Mouse (Mus musculus) cerebellum, adult 2 months (tissue): ENCODE measurements around the gene Gm43720. TPM values are rescaled to one million over a fixed set of nuclear protein-coding genes. Genes with fewer than 3 reads are reported as not detected.

Source experiments
- DNase-seq, 2 experiments: peaks; one replicate each; pipeline ENCODE4 v3.0.0; 2021
- H3K27ac ChIP-seq: fragments of 200-500 bp; 2 replicates; pipeline ENCODE4 v1.5.1; 2012; ENCODE audit warnings: low read length, control low read depth, inconsistent platforms; ENCODE audit not compliant: insufficient read depth
- H3K27me3 ChIP-seq: fragments of 200-500 bp; 2 replicates; pipeline ENCODE4 v1.6.1; 2012; ENCODE audit warnings: inconsistent platforms, mild to moderate bottlenecking, low read length, moderate library complexity; ENCODE audit not compliant: control insufficient read depth, insufficient read depth
- H3K4me1 ChIP-seq: fragments of 200-500 bp; 2 replicates; pipeline ENCODE4 v1.6.1; 2011; ENCODE audit warnings: low read length; ENCODE audit not compliant: control insufficient read depth, insufficient read depth
- H3K4me3 ChIP-seq: fragments of 200-500 bp; replicated peaks from 2 replicates; pipeline ENCODE3; 2011; ENCODE audit warnings: mild to moderate bottlenecking, low read depth, low read length, control low read depth; ENCODE audit not compliant: insufficient read depth
- CTCF ChIP-seq: fragments of 200-500 bp; IDR thresholded peaks from 2 replicates; pipeline ENCODE4 v1.5.1; 2011; ENCODE audit warnings: low read depth, mild to moderate bottlenecking, control low read depth, low read length, moderate library complexity, borderline replicate concordance; ENCODE audit not compliant: insufficient read depth
- POLR2A ChIP-seq: fragments of 200-500 bp; IDR thresholded peaks from 2 replicates; pipeline ENCODE4 v1.6.1; 2011; ENCODE audit warnings: low read length, control low read depth, borderline replicate concordance; ENCODE audit not compliant: insufficient read depth
- WGBS: fragments of 180-500 bp; shearing (Covaris S2); methylation state at CpG from one replicate; pipeline ENCODE4 v1.1.7; 2018; 5-methylcytosine and 5-hydroxymethylcytosine counted together
- polyA plus RNA-seq: library from polyadenylated mRNA; depleted of rRNA; stranded (reverse); fragments of >200 nt; gene quantifications from 2 replicates; pipeline ENCODE4 v1.2.3, GENCODE M21; 2012

Gene Gm43720
- polyA plus RNA-seq, 1 experiment = 0.03 TPM

DNA sequence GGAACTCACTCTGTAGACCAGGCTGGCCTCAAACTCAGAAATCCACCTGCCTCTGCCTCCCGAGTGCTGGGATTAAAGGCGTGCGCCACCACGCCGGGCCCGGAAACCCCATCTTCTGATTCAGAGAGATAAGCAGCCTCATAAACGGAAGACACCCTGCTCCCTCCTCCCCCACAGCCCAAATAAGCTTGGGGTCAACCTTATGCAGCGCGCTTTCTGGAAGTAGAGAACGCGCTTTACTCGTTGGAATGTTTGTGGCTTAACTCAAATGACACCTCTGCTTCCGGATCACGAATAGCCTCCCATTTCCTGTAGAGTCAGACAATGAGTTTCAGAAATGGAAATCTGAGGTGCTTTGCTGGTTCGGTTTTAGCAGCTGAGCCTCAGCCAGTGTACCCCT is 1.1 kb upstream of the Gm43720 start:
- TF ChIP-seq CTCF (no peak), POLR2A (no peak)
- Histone ChIP-seq H3K4me1 (no peaks in the 10 kb centered on the region), H3K27me3 (no peaks in the 10 kb centered on the region), H3K4me3 (no peak overlapping the region), H3K27ac (no peak overlapping the region)
- 93% methylated on average over 15 of the region's 15 CpGs for WGBS
- no peak for DNase-seq

DNA sequence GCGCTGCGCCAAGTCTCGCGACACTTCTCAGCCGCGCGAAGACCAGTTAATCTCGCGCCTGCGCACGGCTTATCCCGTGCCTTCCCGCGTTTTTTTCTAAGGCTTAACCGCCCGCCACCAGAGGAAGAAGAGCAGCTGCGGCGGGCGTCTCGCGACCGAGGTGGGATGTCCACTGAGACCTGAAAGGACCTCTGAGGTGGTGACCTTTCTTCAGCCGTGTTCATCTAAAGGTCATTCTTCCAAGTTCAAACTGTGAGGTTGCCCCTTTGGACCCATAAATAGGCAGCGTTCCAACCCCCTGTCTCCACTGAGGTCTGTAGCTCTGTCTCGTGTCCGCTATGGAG is 639 bp upstream of the Gm43720 start:
- no peak for DNase-seq
- no peaks in the 10 kb centered on the region for H3K4me1 ChIP-seq
- WGBS = 23% methylated on average over 26 of the region's 26 CpGs
- H3K4me3 ChIP-seq = peak overlapping the region; percentile 29
- H3K27me3 ChIP-seq = no peaks in the 10 kb centered on the region
- TF ChIP-seq CTCF = no peak
- TF ChIP-seq POLR2A = no peak
- no peak overlapping the region for H3K27ac ChIP-seq

GRCm38 (mm10) chr5:138277994-138278393 is 1.8 kb downstream of the Gm43720 start:
- no peak overlapping the region for H3K4me3 ChIP-seq
- no peak for DNase-seq
- no peak overlapping the region for H3K27ac ChIP-seq
- no peaks in the 10 kb centered on the region for H3K4me1 ChIP-seq
- TF ChIP-seq POLR2A (no peak), CTCF (no peak)
- WGBS = 91% methylated on average over 7 of the region's 7 CpGs
- no peaks in the 10 kb centered on the region for H3K27me3 ChIP-seq

- no peak for DNase-seq
- Histone ChIP-seq H3K27ac (no peak overlapping the region), H3K4me3 (no peak overlapping the region), H3K4me1 (no peaks in the 10 kb centered on the region), H3K27me3 (no peaks in the 10 kb centered on the region)
- 21% methylated on average over 41 of the region's 41 CpGs for WGBS
- TF ChIP-seq CTCF (no peak), POLR2A (no peak)
Observed at GRCm38 (mm10) chr5:138275216-138276050, 4.3 kb downstream of the Gm43720 start.

DNA sequence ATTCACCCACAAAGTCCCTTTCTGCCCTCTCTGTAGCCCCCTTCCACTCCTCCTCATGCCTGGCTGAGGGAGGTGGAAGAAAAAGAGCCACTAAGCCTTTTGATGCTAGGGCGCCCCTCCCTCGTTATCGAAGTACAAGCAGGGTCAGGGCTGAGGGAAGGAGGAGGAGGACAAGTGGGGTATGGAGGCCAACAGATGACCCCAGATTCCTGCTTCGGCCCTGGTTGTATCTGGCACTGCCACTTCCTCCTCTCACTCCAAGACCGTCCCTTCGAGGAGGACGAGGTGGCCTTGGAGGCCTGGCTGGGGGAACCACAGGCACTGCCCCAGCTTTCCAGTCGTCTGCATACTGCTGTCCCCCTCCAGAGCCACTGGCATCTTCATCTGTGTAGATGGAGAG is 5.6 kb downstream of the Gm43720 start:
- 56% methylated on average over 8 of the region's 8 CpGs for WGBS
- TF ChIP-seq POLR2A (no peak), CTCF (no peak)
- Histone ChIP-seq H3K27me3 (no peaks in the 10 kb centered on the region), H3K27ac (no peak overlapping the region), H3K4me3 (no peak overlapping the region), H3K4me1 (no peaks in the 10 kb centered on the region)
- DNase-seq = no peak

DNA sequence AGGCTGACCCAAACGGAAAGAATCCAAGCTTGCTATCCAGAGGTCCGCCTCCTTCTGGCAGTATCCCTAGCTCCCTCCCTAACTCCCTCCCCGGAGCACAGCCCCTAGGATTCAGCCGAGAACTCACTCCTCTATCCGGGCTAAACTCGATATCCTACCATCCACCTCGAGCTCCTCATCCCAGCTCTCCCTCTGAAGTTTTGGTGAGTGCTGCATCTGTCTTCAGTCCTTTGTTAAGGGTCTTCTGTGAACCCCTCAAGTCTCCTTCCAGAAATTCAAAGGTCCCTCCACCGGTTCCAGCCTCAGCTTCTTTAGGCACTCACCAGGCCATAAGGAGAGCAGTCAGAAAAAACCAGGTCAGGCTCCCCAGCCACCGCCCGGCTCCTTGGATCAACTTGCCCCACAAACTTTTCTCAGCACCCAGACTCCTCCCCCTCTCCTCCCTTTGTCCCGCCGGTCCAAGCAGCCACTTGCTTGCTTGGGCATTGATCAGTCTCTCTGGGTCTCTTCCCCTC is 7.3 kb downstream of the Gm43720 start, which contains the start of gene Gal3st4:
Gene Gal3st4, minus strand, starts transcription at position 432 of the 515 bp plus-strand sequence.
- no peak for DNase-seq
- Histone ChIP-seq H3K27ac (no peak within 1 kb of the TSS), H3K27me3 (no peaks in the 10 kb centered on the region), H3K4me1 (no peaks in the 10 kb centered on the region), H3K4me3 (no peak within 1 kb of the TSS)
- 3% methylated on average over 12 of the region's 12 CpGs for whole genome bisulfite sequencing
- no peak for TF ChIP-seq CTCF
- no peak for TF ChIP-seq POLR2A

DNA sequence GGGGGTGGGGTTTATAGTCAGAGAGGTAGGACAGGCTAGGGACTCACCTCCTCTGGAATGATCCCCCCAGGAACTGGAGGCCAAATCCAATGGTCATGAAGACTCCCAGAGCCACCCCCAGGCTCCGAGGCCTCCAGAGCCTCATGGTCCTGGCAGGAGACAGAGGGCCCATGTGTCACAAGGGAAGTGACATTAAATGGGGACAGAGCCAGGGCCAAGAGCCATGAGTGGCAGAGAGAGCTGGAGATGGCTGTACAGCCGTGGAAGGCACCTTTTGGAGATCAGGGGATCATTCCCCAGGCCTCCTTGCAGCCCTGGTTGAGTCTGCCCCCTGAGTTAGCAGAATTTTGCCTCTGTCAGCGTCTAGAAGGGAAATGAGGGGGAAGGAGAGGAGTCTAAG is 8.5 kb downstream of the Gm43720 start:
- DNase-seq = no peak
- WGBS = 26% methylated on average over 3 of the region's 3 CpGs
- TF ChIP-seq POLR2A (no peak), CTCF (no peak)
- no peaks in the 10 kb centered on the region for H3K27me3 ChIP-seq
- no peak overlapping the region for H3K4me3 ChIP-seq
- H3K27ac ChIP-seq = no peak overlapping the region
- H3K4me1 ChIP-seq = no peaks in the 10 kb centered on the region

GRCm38 (mm10) chr5:138268980-138269379 is 10.8 kb downstream of the Gm43720 start:
- Histone ChIP-seq H3K27me3 (no peaks in the 10 kb centered on the region), H3K27ac (no peak overlapping the region), H3K4me3 (no peak overlapping the region), H3K4me1 (no peaks in the 10 kb centered on the region)
- no peak for DNase-seq
- TF ChIP-seq CTCF = no peak
- TF ChIP-seq POLR2A = no peak
- WGBS = 87% methylated on average over 4 of the region's 4 CpGs
